Mouse (Mus musculus): ENCODE measurements around the gene Iqschfp.

DNA sequence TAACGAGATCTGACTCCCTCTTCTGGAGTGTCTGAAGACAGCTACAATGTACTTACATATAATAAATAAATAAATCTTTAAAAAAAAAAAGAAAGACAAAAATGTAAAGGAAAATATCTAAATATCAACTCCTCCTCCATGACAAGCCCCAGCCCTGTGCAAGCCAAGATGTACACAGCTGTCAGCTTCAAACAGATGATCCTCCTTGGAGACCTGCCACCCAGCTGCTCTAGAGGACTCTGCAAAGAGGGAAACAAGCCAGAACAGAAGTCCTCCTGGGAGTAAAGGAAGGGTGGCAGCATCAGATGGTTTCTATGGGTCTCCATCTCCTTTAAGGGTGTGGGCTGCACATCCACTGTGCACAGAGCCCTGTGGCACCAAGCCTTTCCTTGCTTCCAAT is 480.9 kb downstream of the Iqschfp start:
- TF ChIP-seq CTCF (IDR thresholded peaks at IDR 0.05; ENCODE audit: low read depth) (no peak), EP300 (IDR thresholded peaks at IDR 0.05; ENCODE audit: low read depth) (no peak)

Data from liver, postnatal 0 days (tissue).